Comparison of ENCODE assay signal across 22 mouse cellular contexts in genomic region chr2:131296746-131297261, GRCm38 (mm10). TPM values are rescaled to one million over a fixed set of nuclear protein-coding genes. Genes with fewer than 3 reads are reported as not detected.
DNase-seq lines count a peak whose midpoint lies in the region; ATAC-seq and TF ChIP-seq lines count a peak whose summit lies in the region.
"Had no signal": no experiment of that assay in that cellular context is flagged by ENCODE, and none has a peak within 500 bp of the region (broad histone marks: within the 10 kb centered on the region; RNA-seq: fewer than 3 reads in every experiment).

No protein-coding gene starts in this region.

- DNase-seq in heart, adult 11 months: peak; percentile 86
- peak; percentile 36 to 42 for DNase-seq in layer of hippocampus, adult 8-10 months (ENCODE audit: low spot score in 2 of 2)
- DNase-seq in layer of hippocampus, adult 9-10 months (ENCODE audit: low spot score): no peak
- DNase-seq in midbrain, postnatal 0 days (ENCODE audit: low spot score): peak; percentile 5
- DNase-seq in layer of hippocampus, postnatal 10 days (ENCODE audit: low spot score in 2 of 2): peak; percentile 45 to 49
- no peak for DNase-seq in urinary bladder, postnatal 36 days (ENCODE audit: low spot score in 2 of 2)
- DNase-seq: adrenal gland, adult 2 months; cerebellum, adult 11 months; cerebellum, adult 9-10 months; cerebellum, postnatal 25 days; gastrocnemius, postnatal 14 days; heart, postnatal 36 days had no signal

- H3K4me1 ChIP-seq in heart, embryonic 12.5 days (replicated peaks): no peaks in the 10 kb centered on the region
- no peaks in the 10 kb centered on the region for H3K4me1 ChIP-seq in midbrain, postnatal 0 days (ENCODE audit: insufficient read depth, low read length)
- no peaks in the 10 kb centered on the region for H3K4me1 ChIP-seq in midbrain, embryonic 15.5 days
- H3K4me1 ChIP-seq: embryonic facial prominence, embryonic 12.5 days; hindbrain, embryonic 12.5 days had no signal

- no peak overlapping the region for H3K4me3 ChIP-seq in heart, embryonic 12.5 days
- H3K4me3 ChIP-seq in midbrain, postnatal 0 days (ENCODE audit: low read depth, low read length): no peak overlapping the region
- no peak overlapping the region for H3K4me3 ChIP-seq in midbrain, embryonic 15.5 days
- H3K4me3 ChIP-seq: embryonic facial prominence, embryonic 12.5 days; heart, embryonic 13.5 days; hindbrain, embryonic 12.5 days had no signal

- peaks cover 63% of the 10 kb centered on the region for H3K36me3 ChIP-seq in heart, embryonic 12.5 days
- peaks cover 23% of the 10 kb centered on the region for H3K36me3 ChIP-seq in midbrain, postnatal 0 days (ENCODE audit: insufficient read depth, low read length)
- H3K36me3 ChIP-seq in midbrain, embryonic 15.5 days (replicated peaks): peaks cover 26% of the 10 kb centered on the region

- H3K9ac ChIP-seq in heart, embryonic 12.5 days: no peak overlapping the region
- H3K9ac ChIP-seq in midbrain, postnatal 0 days (replicated peaks; ENCODE audit: low read length, poor library complexity, severe bottlenecking): no peak overlapping the region
- no peak overlapping the region for H3K9ac ChIP-seq in midbrain, embryonic 15.5 days
- H3K9ac ChIP-seq: embryonic facial prominence, embryonic 12.5 days; heart, embryonic 13.5 days; hindbrain, embryonic 12.5 days had no signal

- H3K9me3 ChIP-seq in heart, embryonic 12.5 days (replicated peaks): no peaks in the 10 kb centered on the region
- no peaks in the 10 kb centered on the region for H3K9me3 ChIP-seq in midbrain, postnatal 0 days (ENCODE audit: low read length)
- H3K9me3 ChIP-seq in midbrain, embryonic 15.5 days: no peaks in the 10 kb centered on the region
- H3K9me3 ChIP-seq: embryonic facial prominence, embryonic 12.5 days; heart, embryonic 13.5 days; hindbrain, embryonic 12.5 days had no signal

- no peak overlapping the region for H3K27ac ChIP-seq in heart, embryonic 12.5 days (ENCODE audit: poor library complexity, severe bottlenecking)
- H3K27ac ChIP-seq in midbrain, postnatal 0 days (ENCODE audit: low read depth, low read length): peak overlapping the region; percentile 47
- H3K27ac ChIP-seq in midbrain, embryonic 15.5 days: no peak overlapping the region
- H3K27ac ChIP-seq: embryonic facial prominence, embryonic 12.5 days; heart, embryonic 13.5 days; hindbrain, embryonic 12.5 days had no signal

- ATAC-seq in heart, embryonic 12.5 days (ENCODE audit: insufficient number of reproducible peaks, low FRiP score): no peak
- ATAC-seq in midbrain, postnatal 0 days (ENCODE audit: low FRiP score): peak; percentile 57; the same call in 1 of the 2 replicates
- no peak for ATAC-seq in midbrain, embryonic 15.5 days (replicated peaks)
- ATAC-seq: activated CD4-positive, CD25-positive, alpha-beta regulatory T cell, adult 4 months; forebrain, embryonic 16.5 days; hindbrain, embryonic 16.5 days; Patski had no signal

- H3K4me2 ChIP-seq in heart, embryonic 12.5 days: no peak overlapping the region
- H3K4me2 ChIP-seq in midbrain, postnatal 0 days (ENCODE audit: low read depth, low read length, poor library complexity, severe bottlenecking): no peak overlapping the region
- H3K4me2 ChIP-seq in midbrain, embryonic 15.5 days: no peak overlapping the region
- H3K4me2 ChIP-seq: embryonic facial prominence, embryonic 12.5 days; heart, embryonic 13.5 days; hindbrain, embryonic 12.5 days had no signal

- no peak for TF ChIP-seq CTCF in midbrain, postnatal 0 days (IDR thresholded peaks at IDR 0.05)

- 0 out of 2 replicates have a peak, but pooled peaks cover 2% of the 10 kb centered on the region for H3K27me3 ChIP-seq in heart, embryonic 12.5 days (replicated peaks)
- no peaks in the 10 kb centered on the region for H3K27me3 ChIP-seq in midbrain, postnatal 0 days (ENCODE audit: insufficient read depth, low read length)
- no peaks in the 10 kb centered on the region for H3K27me3 ChIP-seq in midbrain, embryonic 15.5 days (replicated peaks)
- H3K27me3 ChIP-seq: CH12.LX; embryonic facial prominence, embryonic 12.5 days; heart, embryonic 13.5 days; hindbrain, embryonic 12.5 days; Patski had no signal

- 91% methylated on average over 2 of the region's 2 CpGs for WGBS in heart, embryonic 12.5 days
- WGBS in midbrain, postnatal 0 days: 76% methylated on average over 2 of the region's 2 CpGs
- WGBS in midbrain, embryonic 15.5 days: 89% methylated on average over 2 of the region's 2 CpGs

RNA-seq across cellular contexts. Expression of gene Pank2, which starts 34.5 kb away (rescaled TPM):
- polyA plus RNA-seq in heart, embryonic 12.5 days (2016; fragmentation: Nextera tagmentation; extraction: Ambion mirVana): 37.1 and 37.6 TPM in 2 replicates
- total RNA-seq in layer of hippocampus, adult 8-10 months (2022): 10 to 100 TPM; 43.7 to 61.7 (median 52.4) TPM
- 36.7 and 41.8 TPM in 2 replicates for total RNA-seq in midbrain, postnatal 0 days (2014; rRNA removed)
- 24.0 and 30.8 TPM in 2 replicates for polyA plus RNA-seq in midbrain, postnatal 0 days (2015; fragmentation: Nextera tagmentation; extraction: Ambion mirVana)
- polyA plus RNA-seq in midbrain, embryonic 15.5 days (2015; fragmentation: Nextera tagmentation; extraction: Ambion mirVana): 24.6 and 24.7 TPM in 2 replicates
- total RNA-seq in layer of hippocampus, postnatal 10 days (2021): 10 to 100 TPM; 64.8 to 69.1 TPM

RNA-seq across cellular contexts. Expression of gene Rnf24, which starts 55.9 kb away (rescaled TPM):
- polyA plus RNA-seq in heart, embryonic 12.5 days (2016; fragmentation: Nextera tagmentation; extraction: Ambion mirVana): 2.6 and 2.8 TPM in 2 replicates
- 10 to 100 TPM; 26.5 to 30.2 (median 28.2) TPM for total RNA-seq in layer of hippocampus, adult 8-10 months (2022)
- total RNA-seq in midbrain, postnatal 0 days (2014; rRNA removed): 26.3 and 29.4 TPM in 2 replicates
- polyA plus RNA-seq in midbrain, postnatal 0 days (2015; fragmentation: Nextera tagmentation; extraction: Ambion mirVana): 10.6 and 11.1 TPM in 2 replicates
- polyA plus RNA-seq in midbrain, embryonic 15.5 days (2015; fragmentation: Nextera tagmentation; extraction: Ambion mirVana): 20.2 and 22.3 TPM in 2 replicates
- 10 to 100 TPM; 29.8 to 30.8 TPM for total RNA-seq in layer of hippocampus, postnatal 10 days (2021)

Comparison
In these comparisons a context has a peak if more than half of its experiments do, and no peak if none do; other contexts are left out.
1. DNase-seq: peak in heart, adult 11 months (single experiment), layer of hippocampus, adult 8-10 months (2 of 2), midbrain, postnatal 0 days (single experiment) and layer of hippocampus, postnatal 10 days (2 of 2); none in layer of hippocampus, adult 9-10 months (single experiment) and urinary bladder, postnatal 36 days (0 of 2).